Mouse (Mus musculus): ENCODE results near the gene Anapc1.
"Not testable (repeated sequence)": the region's sequence is repeated elsewhere in the genome, so short reads cannot be mapped to it uniquely, and the experiment has no call there.

Anapc1 gene

GRCm38 (mm10) chr2:128696426-128696825 lies 9.2 kb upstream of the Anapc1 start:
- DNase-seq = no peak

- no peak for DNase-seq
Observed at GRCm38 (mm10) chr2:128694548-128694947, 7.4 kb upstream of the Anapc1 start.

GRCm38 (mm10) chr2:128693828-128694227 lies 6.6 kb upstream of the Anapc1 start:
- not testable (repeated sequence) for DNase-seq

- no peak for DNase-seq
Observed at GRCm38 (mm10) chr2:128693236-128693635, 6.0 kb upstream of the Anapc1 start.

GRCm38 (mm10) chr2:128692771-128693170 lies 5.6 kb upstream of the Anapc1 start:
- no peak for DNase-seq

GRCm38 (mm10) chr2:128692336-128692735 lies 5.1 kb upstream of the Anapc1 start:
- no peak for DNase-seq

GRCm38 (mm10) chr2:128687558-128688120 lies 448 bp upstream of the Anapc1 start:
- DNase-seq = no peak

- DNase-seq = no peak
Observed at GRCm38 (mm10) chr2:128680661-128681060, 6.5 kb downstream of the Anapc1 start.

- no peak for DNase-seq
Observed at GRCm38 (mm10) chr2:128620578-128620977, 66.6 kb downstream of the Anapc1 start.

- DNase-seq = no peak
Observed at GRCm38 (mm10) chr2:128615366-128615765, 71.8 kb downstream of the Anapc1 start.

- DNase-seq = no peak
Observed at GRCm38 (mm10) chr2:128613365-128613764, 73.8 kb downstream of the Anapc1 start.

- no peak for DNase-seq
Observed at GRCm38 (mm10) chr2:128612275-128612674, 74.9 kb downstream of the Anapc1 start.

GRCm38 (mm10) chr2:128611178-128611577 lies 76.0 kb downstream of the Anapc1 start:
- DNase-seq = no peak

- no peak for DNase-seq
Observed at GRCm38 (mm10) chr2:128609286-128609685, 77.9 kb downstream of the Anapc1 start.

GRCm38 (mm10) chr2:128601534-128601933 lies 85.7 kb downstream of the Anapc1 start:
- DNase-seq = no peak

GRCm38 (mm10) chr2:128592301-128592700 lies 94.9 kb downstream of the Anapc1 start:
- DNase-seq = no peak

GRCm38 (mm10) chr2:128590909-128591308 lies 96.3 kb downstream of the Anapc1 start, which contains the start of gene Spdye4c:
TSS of gene Spdye4c (plus strand) at chr2:128591209.
- no peak for DNase-seq

- no peak for DNase-seq
Observed at GRCm38 (mm10) chr2:128582881-128583280, 104.3 kb downstream of the Anapc1 start.

- DNase-seq = peak; percentile 6 to 26
Observed at GRCm38 (mm10) chr2:128572726-128573624, 114.2 kb downstream of the Anapc1 start.

GRCm38 (mm10) chr2:128571001-128571400 lies 116.2 kb downstream of the Anapc1 start:
- no peak for DNase-seq

- no peak for DNase-seq
Observed at GRCm38 (mm10) chr2:128568490-128568889, 118.7 kb downstream of the Anapc1 start.

GRCm38 (mm10) chr2:128568018-128568417 lies 119.2 kb downstream of the Anapc1 start:
- DNase-seq = no peak

- no peak for DNase-seq
Observed at GRCm38 (mm10) chr2:128566304-128567147, 120.7 kb downstream of the Anapc1 start.
